Mouse (Mus musculus) left cerebral cortex, postnatal 10 days (tissue): ENCODE measurements at regions not wholly inside any gene's neighbourhood (a gene's known extent, or its start where the extent isn't known, plus 50 kb on each side); places are given as distances from the start of the nearest gene placed in this dataset.

Experiments used
- DNase-seq, 2 experiments: peaks; one replicate each; pipeline ENCODE4 v3.0.0; 2021 to 2022; ENCODE audit warnings: low spot score in 2 of 2, mixed read lengths in 1 of 2; ENCODE audit errors: extremely low spot score in 1 of 2
- intact Hi-C: fragments of 180-260 bp; cut with DNase I; formaldehyde crosslinking; loops from one replicate; pipeline ENCODE4 v1.15.1; 2025

GRCm38 (mm10) chr13:3712497-3713160 lies 78.8 kb downstream of the Asb13 start:
- intact Hi-C loops = no loop called here

GRCm38 (mm10) chr13:3712088-3712487 lies 78.3 kb downstream of the Asb13 start:
- no peak for DNase-seq
- intact Hi-C loops = no loop called here

More at GRCm38 (mm10) chr13:3712497-3713160, 78.8 kb downstream of the Asb13 start:
- no peak for DNase-seq

- intact Hi-C loops = no loop called here
- no peak for DNase-seq
Observed at GRCm38 (mm10) chr13:3709982-3710618, 76.3 kb downstream of the Asb13 start.

GRCm38 (mm10) chr13:3708896-3709631 lies 75.2 kb downstream of the Asb13 start:
- intact Hi-C loops = no loop called here
- no peak for DNase-seq
